Mouse (Mus musculus): Measurements from ENCODE around the gene Atf7ip2. TPM values are rescaled to one million over a fixed set of nuclear protein-coding genes. Genes with fewer than 3 reads are reported as not detected.
"Not testable (repeated sequence)": the region's sequence is repeated elsewhere in the genome, so short reads cannot be mapped to it uniquely, and the experiment has no call there.

Atf7ip2 gene
- 1.4 and 1.5 TPM in 2 replicates for polyA plus RNA-seq (2014; fragmentation: Nextera tagmentation; extraction: Ambion mirVana)

DNA sequence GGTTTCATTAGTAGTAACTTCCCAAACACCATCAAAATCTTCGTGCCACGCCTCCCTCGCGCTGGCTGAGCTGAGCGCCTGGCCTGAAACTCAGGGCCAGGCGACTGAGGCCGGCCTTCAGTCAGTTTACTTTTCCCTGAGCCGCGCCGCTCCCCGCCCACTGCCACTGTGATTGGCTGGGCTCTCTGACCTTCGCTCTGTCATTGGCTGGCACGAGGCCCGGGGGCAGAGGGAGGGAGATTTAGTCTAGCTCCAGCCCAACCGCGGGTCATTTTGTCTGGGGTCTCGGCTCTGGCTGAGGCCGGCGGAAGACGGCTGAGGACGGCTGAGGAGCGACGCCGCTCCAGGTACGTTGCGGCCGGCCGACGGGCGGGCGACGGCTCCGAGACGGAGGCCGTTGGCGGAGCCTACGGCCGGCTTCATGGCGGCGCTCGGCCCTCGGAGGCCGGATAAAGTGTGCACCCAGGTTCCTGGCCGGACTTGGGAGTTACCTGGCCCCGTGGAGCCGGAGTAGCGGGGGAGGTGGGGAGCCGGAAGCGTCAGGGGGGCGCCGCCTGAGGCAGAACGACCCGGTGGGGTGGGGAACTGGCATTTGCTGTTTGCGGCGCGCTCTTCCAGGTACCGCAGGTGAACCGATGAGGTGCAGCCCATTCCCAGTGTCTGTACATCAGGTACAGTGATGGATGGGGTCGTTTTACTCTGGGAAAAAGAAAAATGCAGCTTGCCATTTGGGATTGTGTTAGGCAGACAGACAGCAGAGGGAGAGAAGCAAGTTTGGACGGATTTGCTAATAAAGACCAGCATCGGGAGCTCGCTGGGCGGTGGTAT, at the start of gene Atf7ip2:
Gene Atf7ip2 (plus strand): TSS at position 34 of the 828 bp plus-strand sequence.
- DNase-seq (ENCODE audit: low spot score) = peak; percentile 94
- Histone ChIP-seq H3K4me3 (ENCODE audit: low read depth, low read length) (peak within 1 kb of the TSS; percentile 36), H3K4me2 (ENCODE audit: low read length) (peak within 1 kb of the TSS; percentile 78), H3K27ac (ENCODE audit: low read depth) (no peak within 1 kb of the TSS), H3K27me3 (replicated peaks; ENCODE audit: control insufficient read depth, insufficient read depth, low read length) (no peaks in the 10 kb centered on the region), H3K36me3 (ENCODE audit: control insufficient read depth, insufficient read depth, low read length) (no peaks in the 10 kb centered on the region), H3K9me3 (ENCODE audit: control insufficient read depth, low read length) (peaks cover 7% of the 10 kb centered on the region; the same call in 1 of the 2 replicates), H3K9ac (ENCODE audit: low read length) (peak within 1 kb of the TSS; percentile 25), H3K4me1 (replicated peaks; ENCODE audit: control insufficient read depth, insufficient read depth, low read length) (no peaks in the 10 kb centered on the region)
- ATAC-seq (replicated peaks; ENCODE audit: low FRiP score, low TSS enrichment, low read depth) = peak; percentile 98
- WGBS = under 1% methylated on average over 63 of the region's 63 CpGs

GRCm38 (mm10) chr16:10143166-10143565, 49.3 kb upstream of the Atf7ip2 start:
- WGBS = 36% methylated on average over 2 of the region's 2 CpGs
- no peaks in the 10 kb centered on the region for H3K9me3 ChIP-seq (ENCODE audit: control insufficient read depth, low read length)
- H3K4me2 ChIP-seq (ENCODE audit: low read length) = no peak overlapping the region
- no peak overlapping the region for H3K27ac ChIP-seq (ENCODE audit: low read depth)
- H3K4me3 ChIP-seq (ENCODE audit: low read depth, low read length) = no peak overlapping the region
- no peak for DNase-seq (ENCODE audit: low spot score)
- no peaks in the 10 kb centered on the region for H3K27me3 ChIP-seq (replicated peaks; ENCODE audit: control insufficient read depth, insufficient read depth, low read length)
- ATAC-seq (replicated peaks; ENCODE audit: low FRiP score, low TSS enrichment, low read depth) = no peak
- no peak overlapping the region for H3K9ac ChIP-seq (ENCODE audit: low read length)
- H3K36me3 ChIP-seq (ENCODE audit: control insufficient read depth, insufficient read depth, low read length) = no peaks in the 10 kb centered on the region
- H3K4me1 ChIP-seq (replicated peaks; ENCODE audit: control insufficient read depth, insufficient read depth, low read length) = no peaks in the 10 kb centered on the region

- H3K4me3 ChIP-seq (ENCODE audit: low read depth, low read length) = no peak overlapping the region
- H3K36me3 ChIP-seq (ENCODE audit: control insufficient read depth, insufficient read depth, low read length) = no peaks in the 10 kb centered on the region
- no peak for DNase-seq (ENCODE audit: low spot score)
- WGBS = 93% methylated on average over 5 of the region's 5 CpGs
- no peaks in the 10 kb centered on the region for H3K27me3 ChIP-seq (replicated peaks; ENCODE audit: control insufficient read depth, insufficient read depth, low read length)
- no peak overlapping the region for H3K9ac ChIP-seq (ENCODE audit: low read length)
- no peak overlapping the region for H3K27ac ChIP-seq (ENCODE audit: low read depth)
- no peak overlapping the region for H3K4me2 ChIP-seq (ENCODE audit: low read length)
- H3K9me3 ChIP-seq (ENCODE audit: control insufficient read depth, low read length) = no peaks in the 10 kb centered on the region
- ATAC-seq (replicated peaks; ENCODE audit: low FRiP score, low TSS enrichment, low read depth) = no peak
- H3K4me1 ChIP-seq (replicated peaks; ENCODE audit: control insufficient read depth, insufficient read depth, low read length) = no peaks in the 10 kb centered on the region
Measured at GRCm38 (mm10) chr16:10147401-10147800, 45.1 kb upstream of the Atf7ip2 start.

- H3K36me3 ChIP-seq (ENCODE audit: control insufficient read depth, insufficient read depth, low read length) = no peaks in the 10 kb centered on the region
- no peak overlapping the region for H3K9ac ChIP-seq (ENCODE audit: low read length)
- H3K27me3 ChIP-seq (replicated peaks; ENCODE audit: control insufficient read depth, insufficient read depth, low read length) = no peaks in the 10 kb centered on the region
- 84% methylated on average over 8 of the region's 8 CpGs for WGBS
- no peaks in the 10 kb centered on the region for H3K9me3 ChIP-seq (ENCODE audit: control insufficient read depth, low read length)
- H3K4me1 ChIP-seq (replicated peaks; ENCODE audit: control insufficient read depth, insufficient read depth, low read length) = no peaks in the 10 kb centered on the region
- no peak overlapping the region for H3K4me2 ChIP-seq (ENCODE audit: low read length)
- no peak overlapping the region for H3K27ac ChIP-seq (ENCODE audit: low read depth)
- ATAC-seq (replicated peaks; ENCODE audit: low FRiP score, low TSS enrichment, low read depth) (no peak), DNase-seq (ENCODE audit: low spot score) (no peak)
- no peak overlapping the region for H3K4me3 ChIP-seq (ENCODE audit: low read depth, low read length)
Measured at GRCm38 (mm10) chr16:10169123-10169905, 23.2 kb upstream of the Atf7ip2 start.

GRCm38 (mm10) chr16:10170005-10170404, 22.5 kb upstream of the Atf7ip2 start, which contains the start of gene Rpl39l:
Gene Rpl39l, plus strand, starts transcription at chr16:10170226.
- 86% methylated on average over 22 of the region's 22 CpGs for WGBS
- no peak within 1 kb of the TSS for H3K4me3 ChIP-seq (ENCODE audit: low read depth, low read length)
- H3K9ac ChIP-seq (ENCODE audit: low read length) = no peak within 1 kb of the TSS
- H3K27me3 ChIP-seq (replicated peaks; ENCODE audit: control insufficient read depth, insufficient read depth, low read length) = no peaks in the 10 kb centered on the region
- no peak within 1 kb of the TSS for H3K27ac ChIP-seq (ENCODE audit: low read depth)
- ATAC-seq (replicated peaks; ENCODE audit: low FRiP score, low TSS enrichment, low read depth) (no peak), DNase-seq (ENCODE audit: low spot score) (no peak)
- H3K36me3 ChIP-seq (ENCODE audit: control insufficient read depth, insufficient read depth, low read length) = no peaks in the 10 kb centered on the region
- H3K4me1 ChIP-seq (replicated peaks; ENCODE audit: control insufficient read depth, insufficient read depth, low read length) = no peaks in the 10 kb centered on the region
- H3K9me3 ChIP-seq (ENCODE audit: control insufficient read depth, low read length) = no peaks in the 10 kb centered on the region
- H3K4me2 ChIP-seq (ENCODE audit: low read length) = no peak within 1 kb of the TSS

DNA sequence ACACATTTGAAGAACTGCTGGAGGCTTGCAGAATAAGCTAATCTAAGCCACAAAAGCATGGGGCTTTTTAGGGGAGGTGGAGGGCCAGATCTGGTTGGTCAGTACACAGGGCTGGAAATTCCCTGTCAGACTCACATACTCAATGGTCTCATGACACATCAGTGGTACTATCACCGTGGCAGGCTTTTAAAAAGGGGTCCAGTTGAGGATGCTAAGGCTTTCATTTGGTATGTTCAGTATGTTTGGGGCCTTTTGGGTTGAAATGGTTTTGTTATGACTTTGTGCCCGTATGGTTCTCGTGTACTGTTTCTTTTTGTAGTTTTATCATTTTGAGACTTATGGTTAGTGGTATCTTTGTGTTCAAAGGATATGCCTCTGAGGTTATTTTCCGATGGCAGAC, 21.2 kb upstream of the Atf7ip2 start:
- H3K9ac ChIP-seq (ENCODE audit: low read length) = no peak overlapping the region
- no peaks in the 10 kb centered on the region for H3K36me3 ChIP-seq (ENCODE audit: control insufficient read depth, insufficient read depth, low read length)
- no peak overlapping the region for H3K4me3 ChIP-seq (ENCODE audit: low read depth, low read length)
- no peak overlapping the region for H3K4me2 ChIP-seq (ENCODE audit: low read length)
- H3K4me1 ChIP-seq (replicated peaks; ENCODE audit: control insufficient read depth, insufficient read depth, low read length) = no peaks in the 10 kb centered on the region
- H3K27ac ChIP-seq (ENCODE audit: low read depth) = no peak overlapping the region
- no peaks in the 10 kb centered on the region for H3K27me3 ChIP-seq (replicated peaks; ENCODE audit: control insufficient read depth, insufficient read depth, low read length)
- H3K9me3 ChIP-seq (ENCODE audit: control insufficient read depth, low read length) = no peaks in the 10 kb centered on the region
- ATAC-seq (replicated peaks; ENCODE audit: low FRiP score, low TSS enrichment, low read depth) = no peak
- 93% methylated on average over 4 of the region's 4 CpGs for WGBS
- DNase-seq (ENCODE audit: low spot score) = no peak

DNA sequence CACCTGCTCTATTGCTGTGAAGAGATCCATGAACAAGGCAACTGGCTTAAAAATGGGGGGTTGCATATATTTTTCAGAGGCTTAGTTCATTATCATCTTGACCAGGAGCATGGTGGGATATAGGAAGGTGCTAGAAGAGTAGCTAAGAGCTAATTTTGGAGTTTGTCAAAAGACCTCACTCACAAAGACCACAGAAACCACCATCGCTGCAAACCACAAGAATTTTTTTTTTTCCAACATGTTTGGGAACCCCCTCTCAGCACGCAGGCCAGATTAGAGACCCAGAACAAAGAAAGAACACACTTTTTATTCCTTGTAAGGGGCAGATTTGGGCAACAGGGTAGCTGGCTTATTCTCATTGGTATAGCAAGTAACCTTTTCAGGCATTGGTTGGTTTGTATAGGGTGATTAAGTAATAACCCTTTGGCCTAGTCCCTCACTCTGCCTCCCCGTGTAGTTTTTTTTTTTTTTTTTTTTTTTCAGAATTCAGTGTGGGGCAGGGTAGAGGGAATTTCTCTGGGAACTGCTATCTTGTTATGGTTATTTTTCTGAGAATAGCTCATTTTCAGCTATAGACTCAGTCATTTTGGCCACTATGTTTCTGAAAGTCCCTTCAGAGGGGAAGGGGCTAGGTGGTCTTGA, 20.2 kb upstream of the Atf7ip2 start:
- Histone ChIP-seq H3K27me3 (replicated peaks; ENCODE audit: control insufficient read depth, insufficient read depth, low read length) (no peaks in the 10 kb centered on the region), H3K4me1 (replicated peaks; ENCODE audit: control insufficient read depth, insufficient read depth, low read length) (no peaks in the 10 kb centered on the region), H3K4me3 (ENCODE audit: low read depth, low read length) (no peak overlapping the region), H3K9me3 (ENCODE audit: control insufficient read depth, low read length) (no peaks in the 10 kb centered on the region), H3K36me3 (ENCODE audit: control insufficient read depth, insufficient read depth, low read length) (no peaks in the 10 kb centered on the region), H3K4me2 (ENCODE audit: low read length) (no peak overlapping the region), H3K27ac (ENCODE audit: low read depth) (no peak overlapping the region), H3K9ac (ENCODE audit: low read length) (no peak overlapping the region)
- ATAC-seq (replicated peaks; ENCODE audit: low FRiP score, low TSS enrichment, low read depth) = no peak
- 96% methylated on average over 3 of the region's 3 CpGs for WGBS
- DNase-seq (ENCODE audit: low spot score) = no peak

GRCm38 (mm10) chr16:10187461-10187860, 5.1 kb upstream of the Atf7ip2 start:
- not testable (repeated sequence) for H3K27me3 ChIP-seq (replicated peaks; ENCODE audit: control insufficient read depth, insufficient read depth, low read length); H3K4me2 ChIP-seq (ENCODE audit: low read length); H3K4me3 ChIP-seq (ENCODE audit: low read depth, low read length); H3K9ac ChIP-seq (ENCODE audit: low read length); ATAC-seq (replicated peaks; ENCODE audit: low FRiP score, low TSS enrichment, low read depth); DNase-seq (ENCODE audit: low spot score); H3K27ac ChIP-seq (ENCODE audit: low read depth); H3K4me1 ChIP-seq (replicated peaks; ENCODE audit: control insufficient read depth, insufficient read depth, low read length); H3K36me3 ChIP-seq (ENCODE audit: control insufficient read depth, insufficient read depth, low read length)
- peaks cover 29% of the 10 kb centered on the region for H3K9me3 ChIP-seq (ENCODE audit: control insufficient read depth, low read length)
- WGBS = 97% methylated on average over 10 of the region's 10 CpGs

Data from intestine, embryonic 14.5 days (tissue).